Mouse (Mus musculus) megakaryocyte, embryonic 14.5 days (primary cell): Measurements from ENCODE around the gene Rrp7a. TPM values are rescaled to one million over a fixed set of nuclear protein-coding genes. Genes with fewer than 3 reads are reported as not detected.
"Not testable (repeated sequence)": the region's sequence is repeated elsewhere in the genome, so short reads cannot be mapped to it uniquely, and the experiment has no call there.

ENCODE experiments used
- H3K27me3 ChIP-seq: replicated peaks from 2 replicates; pipeline ENCODE3; 2012; ENCODE audit warnings: inconsistent platforms
- H3K36me3 ChIP-seq: replicated peaks from 2 replicates; pipeline ENCODE3; 2012; ENCODE audit warnings: low read length, inconsistent platforms, mixed read lengths
- H3K4me1 ChIP-seq: 2 replicates; pipeline ENCODE4 v1.6.1; 2012; ENCODE audit warnings: inconsistent platforms
- H3K4me3 ChIP-seq: replicated peaks from 2 replicates; pipeline ENCODE3; 2012; ENCODE audit warnings: moderate library complexity, mild to moderate bottlenecking, inconsistent platforms
- H3K9me3 ChIP-seq: 2 replicates; pipeline ENCODE4 v1.6.1; 2012; ENCODE audit warnings: inconsistent platforms
- FLI1 ChIP-seq: IDR thresholded peaks from 2 replicates; pipeline ENCODE4 v1.6.1; 2012; ENCODE audit warnings: low read length, inconsistent platforms, mixed read lengths
- GATA1 ChIP-seq: IDR thresholded peaks from 3 replicates; pipeline ENCODE4 v1.6.1; 2012; ENCODE audit warnings: mixed read lengths, low read length, inconsistent platforms, borderline replicate concordance
- polyA plus RNA-seq: library from polyadenylated mRNA; stranded (reverse); fragments of >175 nt; gene quantifications from 2 replicates; pipeline ENCODE4 v1.2.3, GENCODE M21; 2012; ENCODE audit warnings: low replicate concordance; ENCODE audit not compliant: insufficient read depth

Gene Rrp7a
- polyA plus RNA-seq, 1 experiment, result 59.4 TPM

GRCm38 (mm10) chr15:83142861-83143260, 20.3 kb upstream of the Rrp7a start:
- peaks cover 95% of the 10 kb centered on the region for H3K4me1 ChIP-seq
- H3K4me3 ChIP-seq, result peak overlapping the region; percentile 81
- TF ChIP-seq GATA1 (no peak), FLI1 (no peak)
- H3K36me3 ChIP-seq, result peaks cover 65% of the 10 kb centered on the region
- no peaks in the 10 kb centered on the region for H3K9me3 ChIP-seq
- no peaks in the 10 kb centered on the region for H3K27me3 ChIP-seq

- H3K36me3 ChIP-seq, result peaks cover 84% of the 10 kb centered on the region
- peaks cover 90% of the 10 kb centered on the region for H3K4me1 ChIP-seq
- H3K4me3 ChIP-seq, result no peak overlapping the region
- no peaks in the 10 kb centered on the region for H3K9me3 ChIP-seq
- no peaks in the 10 kb centered on the region for H3K27me3 ChIP-seq
- TF ChIP-seq GATA1 (no peak), FLI1 (no peak)
Observed at GRCm38 (mm10) chr15:83135654-83136053, 13.1 kb upstream of the Rrp7a start.

DNA sequence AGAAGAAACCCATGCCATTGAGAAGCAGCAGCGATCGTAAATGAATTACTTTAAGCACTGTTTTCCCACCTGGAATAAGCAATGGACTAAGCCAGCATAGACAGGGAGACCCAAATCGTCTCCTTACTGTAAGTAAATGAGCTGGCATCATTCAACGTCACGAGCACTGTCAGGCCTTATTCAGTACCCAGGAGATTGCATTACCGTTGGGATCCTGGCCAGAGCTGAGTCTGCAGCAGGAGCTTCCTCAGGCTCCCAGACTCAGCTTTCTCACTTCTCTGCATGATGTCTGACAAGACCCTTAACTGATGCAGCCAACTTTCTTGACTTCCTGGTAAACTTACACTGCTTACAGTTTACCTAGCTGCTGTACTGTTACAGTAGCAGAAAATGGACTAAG, 12.1 kb upstream of the Rrp7a start:
- no peak overlapping the region for H3K4me3 ChIP-seq
- TF ChIP-seq GATA1 (no peak), FLI1 (no peak)
- no peaks in the 10 kb centered on the region for H3K27me3 ChIP-seq
- peaks cover 93% of the 10 kb centered on the region for H3K4me1 ChIP-seq
- peaks cover 94% of the 10 kb centered on the region for H3K36me3 ChIP-seq
- no peaks in the 10 kb centered on the region for H3K9me3 ChIP-seq

DNA sequence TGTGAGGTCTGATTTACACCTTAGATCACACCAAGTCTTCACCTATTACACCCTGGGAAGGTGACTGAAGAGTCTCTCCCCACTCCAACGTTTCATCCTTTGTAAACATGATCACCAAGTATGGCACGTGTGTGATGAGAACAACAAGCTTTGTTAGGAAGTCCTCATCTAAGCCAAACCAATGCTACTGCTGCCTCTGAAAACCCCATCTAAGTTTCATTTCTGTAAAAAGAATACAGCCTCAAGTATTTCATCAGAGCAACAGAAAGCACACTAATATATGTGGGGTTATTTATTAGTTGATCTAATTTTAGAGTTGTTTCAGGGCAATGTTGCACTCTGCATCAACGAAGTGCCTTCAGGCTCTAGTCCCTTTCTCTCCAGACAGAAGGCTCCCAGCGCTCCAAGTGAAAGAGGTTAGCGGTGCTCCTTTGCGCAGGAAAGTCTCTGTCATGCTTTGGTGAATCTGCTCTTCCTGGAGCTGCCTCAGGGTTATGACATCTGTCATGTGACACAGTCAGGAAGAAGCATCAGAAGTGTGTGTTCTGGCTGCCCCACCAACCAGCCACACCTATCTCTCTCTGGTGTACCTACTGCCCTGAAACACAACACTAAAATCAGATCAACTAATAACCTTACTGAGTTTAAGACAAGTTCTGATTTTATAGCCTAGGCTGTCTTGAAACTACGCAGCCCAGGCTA, 7.1 kb upstream of the Rrp7a start:
- TF ChIP-seq GATA1, result no peak
- TF ChIP-seq FLI1, result no peak
- H3K36me3 ChIP-seq, result peaks cover 95% of the 10 kb centered on the region

DNA sequence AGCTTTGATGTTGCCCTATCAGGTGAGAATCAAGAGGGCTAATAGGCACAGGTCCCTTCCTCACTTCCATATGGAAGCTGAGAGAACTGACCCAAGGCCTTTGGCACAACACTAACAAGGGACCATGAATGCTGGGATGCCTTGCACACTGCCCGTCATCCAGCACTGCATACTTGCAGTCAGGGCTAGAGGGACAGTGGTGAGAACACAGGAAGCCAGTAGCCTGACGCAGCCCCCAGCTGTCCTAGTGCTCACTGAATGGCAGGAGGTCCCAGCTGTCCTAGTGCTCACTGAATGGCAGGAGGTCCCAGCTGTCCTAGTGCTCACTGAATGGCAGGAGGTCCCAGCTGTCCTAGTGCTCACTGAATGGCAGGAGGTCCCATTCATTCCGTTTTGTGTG, 4.4 kb upstream of the Rrp7a start:
- H3K4me1 ChIP-seq, result peaks cover 34% of the 10 kb centered on the region
- peaks cover 80% of the 10 kb centered on the region for H3K36me3 ChIP-seq
- H3K9me3 ChIP-seq, H3K27me3 ChIP-seq, H3K4me3 ChIP-seq: not testable (repeated sequence)

More for the DNA sequence above, 7.1 kb upstream of the Rrp7a start:
- H3K4me1 ChIP-seq, result peaks cover 59% of the 10 kb centered on the region
- no peak overlapping the region for H3K4me3 ChIP-seq
- H3K27me3 ChIP-seq, result no peaks in the 10 kb centered on the region
- no peaks in the 10 kb centered on the region for H3K9me3 ChIP-seq

- no peaks in the 10 kb centered on the region for H3K27me3 ChIP-seq
- H3K36me3 ChIP-seq, result peaks cover 75% of the 10 kb centered on the region
- no peak for TF ChIP-seq FLI1
- TF ChIP-seq GATA1, result no peak
- no peak overlapping the region for H3K4me3 ChIP-seq
- H3K9me3 ChIP-seq, result no peaks in the 10 kb centered on the region
- peaks cover 33% of the 10 kb centered on the region for H3K4me1 ChIP-seq
Observed at GRCm38 (mm10) chr15:83126582-83126981, 4.0 kb upstream of the Rrp7a start.

DNA sequence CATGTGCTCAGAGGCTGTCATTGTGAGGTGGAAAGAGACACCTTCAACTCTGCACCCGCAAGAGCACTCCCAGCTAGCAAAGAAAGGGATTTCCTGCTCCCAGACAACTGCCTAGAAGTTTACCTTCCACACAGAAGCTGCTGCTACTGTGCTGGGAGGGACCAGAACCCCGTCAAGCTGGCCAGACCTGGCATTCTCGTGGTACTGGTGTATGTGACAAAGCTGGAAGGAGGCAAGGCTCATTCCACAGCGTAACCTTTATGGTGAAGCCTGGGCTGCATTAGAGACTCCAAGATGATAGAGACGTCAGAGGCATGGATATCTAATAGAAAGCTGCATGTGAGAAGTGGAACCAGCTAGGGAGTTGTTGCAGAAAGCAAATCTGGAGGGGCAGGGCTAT, 2.0 kb upstream of the Rrp7a start:
- Histone ChIP-seq H3K4me3 (no peak overlapping the region), H3K27me3 (no peaks in the 10 kb centered on the region), H3K36me3 (peaks cover 69% of the 10 kb centered on the region), H3K9me3 (no peaks in the 10 kb centered on the region), H3K4me1 (peaks cover 27% of the 10 kb centered on the region)
- TF ChIP-seq FLI1, result no peak
- no peak for TF ChIP-seq GATA1

DNA sequence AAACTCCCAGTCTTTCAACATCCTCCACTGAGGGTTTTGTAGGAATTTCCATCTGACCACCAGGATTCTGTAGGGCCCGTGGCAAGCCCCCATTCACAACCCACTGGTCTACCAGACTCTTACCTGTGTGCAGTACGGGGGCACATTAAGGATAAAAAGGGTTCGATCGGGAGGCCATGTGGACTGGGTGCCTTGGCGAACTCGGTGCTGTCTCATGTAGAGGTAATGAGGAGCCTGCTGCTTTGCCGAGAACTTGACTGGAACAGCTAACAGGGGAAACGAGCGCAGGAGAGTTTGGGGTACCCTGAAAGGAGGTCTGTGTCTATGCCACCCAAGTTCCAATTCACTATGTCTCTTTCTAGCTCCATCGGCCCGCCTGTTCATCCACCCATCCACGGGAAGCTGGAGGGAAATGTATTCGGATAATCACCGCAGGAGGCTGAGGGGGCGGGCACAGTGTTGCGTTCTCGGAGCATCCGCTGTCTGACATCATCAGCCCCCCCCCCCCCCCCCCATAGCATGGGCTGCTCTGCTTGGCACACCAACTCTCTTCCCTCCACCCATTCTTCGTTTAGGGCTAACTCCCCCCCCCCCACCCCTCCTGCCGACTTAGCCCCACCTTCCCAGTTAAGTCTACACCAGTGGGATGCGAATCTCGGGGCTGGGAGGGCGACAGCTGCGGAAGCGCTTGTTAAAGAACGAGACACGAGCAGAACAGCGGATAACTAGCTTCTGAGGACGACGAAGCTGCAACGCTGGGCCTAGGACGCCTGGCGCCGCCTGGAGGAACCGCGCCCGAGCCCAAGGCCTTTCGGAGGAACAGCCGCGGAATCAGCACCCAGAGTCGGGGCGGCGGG, 664 bp downstream of the Rrp7a start:
- TF ChIP-seq FLI1 (no peak), GATA1 (no peak)
- Histone ChIP-seq H3K9me3 (no peaks in the 10 kb centered on the region), H3K4me3 (peak overlapping the region; percentile 94), H3K36me3 (peaks cover 69% of the 10 kb centered on the region), H3K4me1 (peaks cover 35% of the 10 kb centered on the region), H3K27me3 (no peaks in the 10 kb centered on the region)

DNA sequence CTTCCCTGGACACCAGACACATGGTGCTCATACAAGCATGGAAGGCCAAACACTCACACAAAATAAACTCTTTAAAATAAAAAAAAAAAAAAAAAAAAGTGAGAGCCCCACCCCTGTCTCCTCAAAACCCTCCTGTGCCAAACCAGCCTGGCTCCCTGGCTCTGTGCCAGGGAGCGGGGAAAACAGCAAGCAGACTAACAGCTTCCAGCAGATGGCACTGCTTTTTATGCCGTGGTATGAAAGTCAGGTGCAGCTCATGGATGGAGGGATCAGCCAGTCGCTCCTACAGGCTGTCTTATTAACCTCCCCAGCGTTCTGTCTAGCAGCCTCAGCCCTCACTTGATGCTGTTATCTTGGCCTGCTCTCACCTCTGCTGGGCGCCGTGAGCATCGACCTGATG, 4.2 kb downstream of the Rrp7a start:
- no peaks in the 10 kb centered on the region for H3K9me3 ChIP-seq
- no peak overlapping the region for H3K4me3 ChIP-seq
- H3K36me3 ChIP-seq, result peaks cover 71% of the 10 kb centered on the region
- peaks cover 35% of the 10 kb centered on the region for H3K4me1 ChIP-seq
- H3K27me3 ChIP-seq, result no peaks in the 10 kb centered on the region
- TF ChIP-seq FLI1 (no peak), GATA1 (no peak)

GRCm38 (mm10) chr15:83115071-83115470, 7.5 kb downstream of the Rrp7a start:
- TF ChIP-seq FLI1, result no peak
- no peak for TF ChIP-seq GATA1
- no peak overlapping the region for H3K4me3 ChIP-seq
- no peaks in the 10 kb centered on the region for H3K27me3 ChIP-seq
- H3K4me1 ChIP-seq, result peaks cover 37% of the 10 kb centered on the region
- peaks cover 82% of the 10 kb centered on the region for H3K36me3 ChIP-seq
- no peaks in the 10 kb centered on the region for H3K9me3 ChIP-seq
